Mouse (Mus musculus): ENCODE results near the gene Tmcc3.

The Tmcc3 gene

GRCm38 (mm10) chr10:94639281-94639680 is 327.5 kb downstream of the Tmcc3 start:
- no peak for DNase-seq (ENCODE audit: low read depth)

GRCm38 (mm10) chr10:94640067-94640466 is 328.3 kb downstream of the Tmcc3 start:
- DNase-seq (ENCODE audit: low read depth) = no peak

Data from c-Kit-positive CD71-negative TER-119-negative erythroid progenitor cells, embryonic 14.5 days (primary cell).